Mouse (Mus musculus) bone marrow, adult 2 months (tissue): ENCODE measurements around the gene Ric8a.

Source experiments
- CTCF ChIP-seq: fragments of 200-500 bp; IDR thresholded peaks from 2 replicates; pipeline ENCODE4 v1.5.1; 2011; ENCODE audit warnings: low read length, control low read depth; ENCODE audit not compliant: control insufficient read depth, insufficient read depth
- POLR2A ChIP-seq: fragments of 200-500 bp; IDR thresholded peaks from 2 replicates; pipeline ENCODE4 v1.6.1; 2011; ENCODE audit warnings: low read depth, mild to moderate bottlenecking, control low read depth, low read length, borderline replicate concordance; ENCODE audit not compliant: control insufficient read depth

GRCm38 (mm10) chr7:140812850-140813249 lies 43.9 kb upstream of the Ric8a start:
- no peak for TF ChIP-seq CTCF
- TF ChIP-seq POLR2A, result no peak
